Mouse (Mus musculus) forebrain, postnatal 0 days (tissue): ENCODE results near the gene Gm28038. TPM values are rescaled to one million over a fixed set of nuclear protein-coding genes. Genes with fewer than 3 reads are reported as not detected.

ENCODE experiments used
- ATAC-seq: fragments of 200-750 bp; cut with Nextera tagmentation; 2 replicates; pipeline ENCODE4 v1.8.0; 2017; ENCODE audit warnings: mild to moderate bottlenecking, moderate library complexity
- DNase-seq: peaks from one replicate; pipeline ENCODE4 v3.0.0-alpha.2; 2015
- H3K27ac ChIP-seq: fragments of 300-500 bp; sonication (generic); 2 replicates; pipeline ENCODE4 v1.5.1; 2014; ENCODE audit warnings: low read depth, mild to moderate bottlenecking, antibody characterized with exemption, low read length, moderate library complexity, mixed read lengths
- H3K27me3 ChIP-seq: fragments of 300-500 bp; sonication (generic); 2 replicates; pipeline ENCODE4 v1.6.1; 2014; ENCODE audit warnings: mild to moderate bottlenecking, low read length, mixed read lengths; ENCODE audit not compliant: insufficient read depth
- H3K36me3 ChIP-seq: fragments of 300-500 bp; sonication (generic); 2 replicates; pipeline ENCODE4 v1.6.1; 2014; ENCODE audit warnings: mild to moderate bottlenecking, moderate library complexity; ENCODE audit not compliant: insufficient read depth
- H3K4me1 ChIP-seq: fragments of 300-500 bp; sonication (generic); 2 replicates; pipeline ENCODE4 v1.6.1; 2014; ENCODE audit warnings: antibody characterized with exemption; ENCODE audit not compliant: insufficient read depth
- H3K4me2 ChIP-seq: fragments of 300-500 bp; sonication (generic); 2 replicates; pipeline ENCODE4 v1.6.1; 2014; ENCODE audit warnings: low read depth, mild to moderate bottlenecking, moderate library complexity
- H3K4me3 ChIP-seq: fragments of 300-500 bp; sonication (generic); 2 replicates; pipeline ENCODE4 v1.5.1; 2014; ENCODE audit warnings: low read depth, low read length, mixed read lengths
- H3K9ac ChIP-seq: fragments of 300-500 bp; sonication (generic); 2 replicates; pipeline ENCODE4 v1.6.1; 2014; ENCODE audit warnings: mild to moderate bottlenecking
- H3K9me3 ChIP-seq: fragments of 300-500 bp; sonication (generic); 2 replicates; pipeline ENCODE4 v1.6.1; 2016; ENCODE audit warnings: low read length
- CTCF ChIP-seq: sonication (generic); IDR thresholded peaks from 2 replicates; pipeline ENCODE4 v1.5.1; 2016; ENCODE audit warnings: antibody characterized with exemption, control low read depth, low read depth
- WGBS: fragments of 180-500 bp; shearing (Covaris S2); extraction: QIAGEN DNeasy Blood & Tissue Kit; methylation state at CpG from one replicate; pipeline ENCODE4 v1.1.7; 2014; 5-methylcytosine and 5-hydroxymethylcytosine counted together
- polyA plus RNA-seq: library from polyadenylated mRNA; unstranded; fragments of >200 nt; fragmentation: Nextera tagmentation; extraction: Ambion mirVana; gene quantifications from 2 replicates; pipeline ENCODE4 v1.2.1, GENCODE M21; 2015
- total RNA-seq: library from RNA; depleted of rRNA; stranded (reverse); fragments of >200 nt; gene quantifications from 2 replicates; pipeline ENCODE4 v1.2.3, GENCODE M21; 2014

Gene Gm28038
- total and polyA plus RNA-seq, 2 experiments from 2014 or later, result 2.4 TPM; not detected in 1

DNA sequence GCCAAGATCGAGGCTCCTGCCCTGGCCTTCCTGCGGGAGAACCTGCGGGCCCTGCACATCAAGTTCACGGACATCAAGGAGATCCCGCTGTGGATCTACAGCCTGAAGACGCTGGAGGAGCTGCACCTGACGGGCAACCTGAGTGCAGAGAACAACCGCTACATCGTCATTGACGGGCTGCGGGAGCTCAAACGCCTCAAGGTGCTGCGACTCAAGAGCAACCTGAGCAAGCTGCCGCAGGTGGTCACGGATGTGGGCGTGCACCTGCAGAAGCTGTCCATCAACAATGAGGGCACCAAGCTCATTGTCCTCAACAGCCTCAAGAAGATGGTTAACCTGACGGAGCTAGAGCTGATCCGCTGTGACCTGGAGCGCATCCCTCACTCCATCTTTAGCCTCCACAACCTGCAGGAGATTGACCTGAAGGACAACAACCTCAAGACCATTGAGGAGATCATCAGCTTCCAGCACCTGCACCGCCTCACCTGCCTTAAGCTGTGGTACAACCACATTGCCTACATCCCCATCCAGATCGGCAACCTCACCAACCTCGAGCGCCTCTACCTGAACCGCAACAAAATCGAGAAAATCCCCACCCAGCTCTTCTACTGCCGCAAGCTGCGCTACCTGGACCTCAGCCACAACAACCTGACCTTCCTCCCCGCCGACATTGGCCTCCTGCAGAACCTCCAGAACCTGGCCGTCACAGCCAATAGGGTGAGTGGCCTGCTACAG is 24.1 kb upstream of the Gm28038 start:
- no peak for TF ChIP-seq CTCF
- no peak overlapping the region for H3K4me2 ChIP-seq
- no peaks in the 10 kb centered on the region for H3K9me3 ChIP-seq
- H3K27me3 ChIP-seq, result no peaks in the 10 kb centered on the region
- WGBS, result 97% methylated on average over 30 of the region's 30 CpGs
- H3K4me1 ChIP-seq, result no peaks in the 10 kb centered on the region
- no peak for ATAC-seq
- H3K27ac ChIP-seq, result no peak overlapping the region
- H3K36me3 ChIP-seq, result peaks cover 67% of the 10 kb centered on the region
- DNase-seq, result no peak
- no peak overlapping the region for H3K9ac ChIP-seq
- H3K4me3 ChIP-seq, result no peak overlapping the region

DNA sequence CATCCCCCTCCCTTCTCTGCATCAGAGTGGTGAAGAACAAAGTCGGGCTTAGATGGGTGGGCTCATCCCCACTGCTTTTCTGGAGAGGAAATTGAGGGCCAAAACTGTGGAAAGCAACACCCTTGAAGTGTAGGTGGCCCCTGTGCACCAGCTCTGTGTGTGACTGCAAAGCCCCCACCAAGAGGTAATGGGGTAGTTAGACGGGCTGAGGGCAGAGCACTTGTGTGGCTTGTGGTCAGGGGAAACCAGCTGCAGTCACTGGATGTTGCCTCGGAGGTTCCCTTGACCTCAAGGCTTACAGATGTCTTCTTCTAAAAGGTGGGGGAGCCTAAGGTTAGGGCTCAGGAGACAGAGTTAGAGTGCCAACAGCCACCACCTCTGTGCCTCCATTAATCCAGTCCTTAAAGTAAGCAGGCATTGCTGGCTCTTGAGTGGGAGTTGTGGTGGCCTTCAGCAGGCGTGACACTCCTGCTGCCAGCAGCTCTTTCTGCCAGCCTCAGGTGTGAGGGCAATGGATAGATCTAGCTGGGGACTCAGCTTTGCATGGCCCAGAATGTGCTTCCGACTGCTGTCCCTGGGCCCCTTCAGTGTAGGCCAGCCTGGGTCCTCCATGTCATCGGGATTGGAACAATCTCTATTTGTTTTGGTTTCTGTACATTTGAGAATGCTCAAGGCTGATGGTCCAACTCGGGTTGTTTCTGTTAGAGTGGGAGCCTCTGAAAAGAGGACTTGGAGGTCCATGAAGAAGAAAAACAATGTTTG is 23.0 kb upstream of the Gm28038 start:
- DNase-seq, result no peak
- no peaks in the 10 kb centered on the region for H3K27me3 ChIP-seq
- TF ChIP-seq CTCF, result no peak
- no peak overlapping the region for H3K4me2 ChIP-seq
- ATAC-seq, result no peak
- no peaks in the 10 kb centered on the region for H3K4me1 ChIP-seq
- WGBS, result 86% methylated on average over 7 of the region's 7 CpGs
- H3K9ac ChIP-seq, result no peak overlapping the region
- no peak overlapping the region for H3K4me3 ChIP-seq
- H3K27ac ChIP-seq, result no peak overlapping the region
- H3K36me3 ChIP-seq, result peaks cover 71% of the 10 kb centered on the region
- no peaks in the 10 kb centered on the region for H3K9me3 ChIP-seq

DNA sequence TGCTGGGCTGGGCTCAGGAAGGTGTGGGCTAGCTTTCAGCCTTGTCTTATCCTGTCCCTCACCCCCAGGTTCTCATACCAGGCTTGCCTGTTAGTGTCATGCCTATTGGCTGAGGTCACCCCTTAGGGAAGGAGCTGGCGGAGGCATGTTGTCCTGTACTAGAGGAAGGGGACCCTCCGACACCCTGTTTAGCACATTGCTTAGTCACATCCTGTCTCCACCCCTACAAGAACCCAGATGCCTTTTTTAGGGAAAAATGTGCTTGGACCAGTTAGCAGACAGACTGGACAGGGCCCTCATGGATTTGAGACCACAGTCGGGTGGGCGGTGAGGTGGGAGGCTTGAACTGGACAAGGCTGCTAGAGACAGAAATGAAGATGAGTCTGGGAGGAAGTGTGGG is 22.2 kb upstream of the Gm28038 start:
- no peak for TF ChIP-seq CTCF
- H3K9ac ChIP-seq, result no peak overlapping the region
- 88% methylated on average over 4 of the region's 4 CpGs for WGBS
- H3K36me3 ChIP-seq, result peaks cover 70% of the 10 kb centered on the region
- H3K27ac ChIP-seq, result no peak overlapping the region
- H3K4me1 ChIP-seq, result peaks cover 3% of the 10 kb centered on the region; the same call in 1 of the 2 replicates
- no peak overlapping the region for H3K4me2 ChIP-seq
- no peaks in the 10 kb centered on the region for H3K27me3 ChIP-seq
- DNase-seq (no peak), ATAC-seq (no peak)
- H3K9me3 ChIP-seq, result no peaks in the 10 kb centered on the region
- no peak overlapping the region for H3K4me3 ChIP-seq

DNA sequence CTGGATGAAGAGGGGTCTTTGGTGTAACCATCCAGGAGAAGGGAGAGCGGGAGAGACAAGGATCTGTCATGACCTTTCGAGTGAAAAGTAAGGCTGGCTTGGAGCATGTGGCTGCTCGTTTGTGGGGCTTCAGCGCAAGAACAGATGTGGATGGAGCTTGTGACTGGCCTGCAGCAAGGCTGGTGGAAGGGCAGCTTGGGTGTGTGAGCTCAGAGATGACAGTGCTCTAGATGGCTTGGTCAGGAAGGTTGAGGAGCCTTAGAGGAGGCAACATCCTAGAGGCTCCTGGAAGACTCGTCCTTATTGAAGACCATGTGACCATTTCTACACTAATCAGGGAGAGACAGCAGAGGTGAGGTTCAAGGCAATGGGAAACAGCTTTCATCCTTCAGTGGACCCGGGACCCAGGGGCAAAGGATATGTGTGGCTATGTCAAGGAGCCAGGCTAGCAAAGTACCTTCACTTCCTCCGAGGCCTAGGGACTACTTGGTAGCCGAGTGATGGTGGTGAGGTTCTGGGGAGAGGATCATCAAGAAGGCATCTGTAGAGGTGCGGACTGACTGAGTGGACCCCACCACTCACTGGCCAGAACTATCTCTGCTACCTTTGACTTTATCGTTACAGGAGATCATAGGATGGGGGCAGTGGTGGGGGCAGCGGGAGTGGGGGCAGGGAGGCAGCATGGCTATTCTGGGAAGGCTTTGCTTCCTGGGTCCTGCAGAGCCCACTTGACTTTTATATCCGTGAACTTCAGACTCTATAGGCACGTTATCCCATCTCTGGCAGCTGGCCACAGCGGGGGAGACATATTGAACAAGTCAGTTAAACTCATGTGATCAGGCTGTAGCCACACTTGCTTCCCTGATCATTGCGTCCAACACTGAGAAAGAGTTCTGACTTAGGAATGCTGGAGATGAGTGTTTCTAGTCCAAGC is 21.4 kb upstream of the Gm28038 start:
- H3K27me3 ChIP-seq, result no peaks in the 10 kb centered on the region
- H3K4me2 ChIP-seq, result no peak overlapping the region
- no peak overlapping the region for H3K27ac ChIP-seq
- peaks cover 74% of the 10 kb centered on the region for H3K36me3 ChIP-seq
- no peak for ATAC-seq
- no peak for TF ChIP-seq CTCF
- 90% methylated on average over 15 of the region's 15 CpGs for WGBS
- H3K4me1 ChIP-seq, result peaks cover 3% of the 10 kb centered on the region; the same call in 1 of the 2 replicates
- H3K9ac ChIP-seq, result no peak overlapping the region
- H3K4me3 ChIP-seq, result no peak overlapping the region
- no peak for DNase-seq
- H3K9me3 ChIP-seq, result no peaks in the 10 kb centered on the region

DNA sequence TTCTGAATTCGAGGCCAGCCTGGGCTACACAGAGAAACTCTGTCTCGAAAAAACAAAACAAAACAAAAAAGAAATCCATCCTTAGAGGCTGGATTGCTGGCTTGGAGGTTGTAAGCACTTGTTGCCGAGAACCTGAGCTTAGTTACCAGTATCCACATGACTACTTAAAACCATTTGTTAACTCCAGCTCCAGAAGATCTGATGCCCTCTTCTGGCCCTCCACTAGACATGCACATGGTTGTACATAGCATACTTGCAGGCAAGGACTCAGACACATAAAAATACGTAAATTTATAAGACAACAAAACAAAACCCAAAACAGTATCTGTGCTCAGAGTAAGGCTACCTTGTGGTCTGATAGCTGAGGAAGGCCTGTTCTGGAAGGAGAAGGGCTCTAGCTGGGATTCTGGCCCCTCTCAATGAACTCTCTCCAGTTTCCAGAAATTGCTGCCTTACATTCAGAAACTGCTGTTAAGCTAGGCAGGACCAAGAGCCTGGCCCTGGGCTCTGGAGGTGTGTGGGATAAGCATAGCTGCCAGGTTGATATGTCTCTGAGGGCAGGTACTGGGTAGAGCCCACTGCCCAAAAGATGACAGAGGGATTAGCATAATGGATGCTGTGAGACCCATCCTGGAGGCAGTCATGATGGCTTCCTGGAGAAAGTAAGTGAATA is 19.6 kb upstream of the Gm28038 start:
- WGBS, result 77% methylated on average over 4 of the region's 4 CpGs
- Histone ChIP-seq H3K27ac (no peak overlapping the region), H3K9me3 (no peaks in the 10 kb centered on the region), H3K27me3 (no peaks in the 10 kb centered on the region), H3K4me1 (peaks cover 3% of the 10 kb centered on the region; the same call in 1 of the 2 replicates), H3K4me3 (no peak overlapping the region), H3K36me3 (peaks cover 64% of the 10 kb centered on the region), H3K4me2 (no peak overlapping the region), H3K9ac (no peak overlapping the region)
- DNase-seq, result no peak
- no peak for ATAC-seq
- TF ChIP-seq CTCF, result peak; percentile 26; the same call in 1 of the 2 replicates
